Mouse (Mus musculus) NIH3T3 (cell line): Measurements from ENCODE around the gene S100a7a.
A peak's percentile ranks its signal among the peaks of the same experiment; 100 is the strongest.

Experiments
- DNase-seq: peaks from one replicate; pipeline ENCODE4 v3.0.0-alpha.2; 2012; ENCODE audit warnings: low read depth

Gene S100a7a

GRCm38 (mm10) chr3:90653717-90654116 lies at the start of gene S100a7a:
Gene S100a7a, plus strand, starts transcription at chr3:90654017.
- DNase-seq: no peak

- peak; percentile 99 for DNase-seq
Observed at GRCm38 (mm10) chr3:90604416-90604815, 49.4 kb upstream of the S100a7a start.

DNA sequence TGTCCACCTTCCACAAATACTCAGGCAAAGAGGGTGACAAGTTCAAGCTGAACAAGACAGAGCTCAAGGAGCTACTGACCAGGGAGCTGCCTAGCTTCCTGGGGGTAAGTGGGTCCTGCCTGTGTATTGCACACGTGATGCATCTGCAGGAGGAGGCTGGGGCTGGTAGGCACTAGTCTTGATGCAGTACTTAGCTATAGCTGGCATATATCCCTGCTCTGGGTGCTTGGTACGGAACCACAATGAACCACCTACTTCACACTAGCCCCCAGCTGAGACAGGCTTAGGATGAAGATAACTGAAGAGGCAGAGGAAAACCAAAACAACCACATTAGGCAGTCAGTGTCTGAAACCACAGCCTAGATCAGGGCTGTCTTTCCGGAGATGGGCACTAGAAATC lies 48.8 kb upstream of the S100a7a start:
- peak; percentile 62 for DNase-seq

DNA sequence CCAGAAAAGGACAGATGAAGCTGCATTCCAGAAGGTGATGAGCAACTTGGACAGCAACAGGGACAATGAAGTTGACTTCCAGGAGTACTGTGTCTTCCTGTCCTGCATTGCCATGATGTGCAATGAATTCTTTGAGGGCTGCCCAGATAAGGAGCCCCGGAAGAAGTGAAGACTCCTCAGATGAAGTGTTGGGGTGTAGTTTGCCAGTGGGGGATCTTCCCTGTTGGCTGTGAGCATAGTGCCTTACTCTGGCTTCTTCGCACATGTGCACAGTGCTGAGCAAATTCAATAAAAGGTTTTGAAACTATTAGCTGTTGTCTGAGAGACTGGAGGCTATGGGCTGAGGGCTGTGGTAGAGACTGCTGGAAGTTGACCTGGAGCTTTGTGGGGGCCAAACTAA lies 48.1 kb upstream of the S100a7a start:
- no peak for DNase-seq

DNA sequence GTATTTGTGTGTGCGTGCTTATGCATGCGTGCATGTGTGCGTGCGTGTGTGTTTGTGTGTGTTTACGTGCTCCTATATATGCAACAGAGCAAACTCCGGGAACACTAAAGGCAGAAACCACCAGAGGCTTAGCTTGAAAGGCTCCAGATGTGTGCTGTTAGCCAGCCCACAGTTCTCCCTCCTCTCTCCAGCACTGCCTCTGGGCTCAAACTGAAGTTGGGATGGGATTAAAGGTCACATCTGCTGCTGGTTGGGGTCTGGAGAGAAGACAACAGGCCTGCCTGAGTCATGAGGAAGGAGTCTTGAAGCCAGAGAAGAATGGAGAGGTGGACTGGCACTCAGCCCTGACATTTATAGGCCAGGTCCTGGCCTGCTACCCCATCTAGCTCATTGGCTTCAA lies 47.6 kb upstream of the S100a7a start:
- peak; percentile 97 for DNase-seq

GRCm38 (mm10) chr3:90607361-90607760 lies 46.5 kb upstream of the S100a7a start:
- peak; percentile 20 for DNase-seq

GRCm38 (mm10) chr3:90608223-90608622 lies 45.6 kb upstream of the S100a7a start, which contains the start of gene S100a5:
Gene S100a5, plus strand, starts transcription at chr3:90608523.
- DNase-seq: no peak

DNA sequence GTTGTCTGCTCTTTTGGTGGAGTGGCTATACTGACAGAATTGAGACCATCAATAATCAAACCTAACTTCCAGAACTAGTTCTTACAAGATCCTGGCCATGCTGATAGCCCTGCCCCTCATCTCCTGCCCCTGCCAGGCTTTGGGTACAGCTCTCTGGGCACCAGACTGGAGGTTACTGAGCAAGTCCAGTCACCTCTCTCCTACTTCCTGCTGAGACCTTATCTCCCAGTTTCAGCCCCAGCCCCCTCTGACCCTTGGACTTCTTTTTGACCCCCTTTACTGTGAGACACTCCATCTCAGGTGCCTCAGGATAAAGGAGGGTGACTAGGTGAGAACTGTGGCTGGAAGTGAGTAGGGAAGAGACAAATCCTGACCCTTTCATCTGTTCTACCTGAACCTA lies 44.7 kb upstream of the S100a7a start:
- DNase-seq: no peak

- DNase-seq: no peak
Observed at GRCm38 (mm10) chr3:90611494-90611893, 42.3 kb upstream of the S100a7a start.

- peak; percentile 95 for DNase-seq
Observed at GRCm38 (mm10) chr3:90612061-90612460, 41.8 kb upstream of the S100a7a start.

DNA sequence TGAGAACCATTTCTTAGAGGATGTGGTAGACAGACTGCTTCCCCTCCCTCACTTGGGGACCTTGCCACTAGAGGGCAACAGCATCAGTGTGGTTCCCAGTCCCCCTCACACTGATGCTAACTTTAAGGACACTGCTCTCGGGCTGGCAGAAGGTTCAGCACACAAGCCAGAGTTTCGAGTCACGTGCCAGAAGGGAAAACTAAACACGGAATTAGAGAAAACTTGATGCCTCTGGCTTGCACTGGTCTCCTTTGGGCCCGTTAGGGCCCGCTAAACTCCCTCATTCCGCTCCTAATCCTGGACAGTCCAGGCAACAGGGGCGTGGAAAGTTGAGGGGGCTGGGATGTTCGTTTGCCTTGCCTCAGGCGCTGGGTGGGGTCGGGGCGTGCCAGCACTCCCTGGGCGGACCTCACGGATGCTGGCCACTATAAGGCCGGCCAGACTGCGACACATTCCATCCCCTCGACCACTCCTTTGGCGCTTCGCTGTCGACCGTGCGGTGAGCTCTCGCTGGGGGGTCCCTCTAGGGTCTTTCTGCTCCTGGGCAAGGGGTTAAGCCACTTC lies 41.0 kb upstream of the S100a7a start, which contains the start of gene S100a6:
S100a6 (plus strand) TSS at position 155 of the 564 bp plus-strand sequence.
- DNase-seq: peak; percentile 96

GRCm38 (mm10) chr3:90613461-90614147 lies 40.2 kb upstream of the S100a7a start:
- peak; percentile 37 for DNase-seq

GRCm38 (mm10) chr3:90614148-90614530 lies 39.7 kb upstream of the S100a7a start:
- no peak for DNase-seq

- DNase-seq: peak; percentile 54
Observed at GRCm38 (mm10) chr3:90614611-90615251, 39.1 kb upstream of the S100a7a start.

GRCm38 (mm10) chr3:90615415-90615814 lies 38.4 kb upstream of the S100a7a start:
- peak; percentile 94 for DNase-seq

DNA sequence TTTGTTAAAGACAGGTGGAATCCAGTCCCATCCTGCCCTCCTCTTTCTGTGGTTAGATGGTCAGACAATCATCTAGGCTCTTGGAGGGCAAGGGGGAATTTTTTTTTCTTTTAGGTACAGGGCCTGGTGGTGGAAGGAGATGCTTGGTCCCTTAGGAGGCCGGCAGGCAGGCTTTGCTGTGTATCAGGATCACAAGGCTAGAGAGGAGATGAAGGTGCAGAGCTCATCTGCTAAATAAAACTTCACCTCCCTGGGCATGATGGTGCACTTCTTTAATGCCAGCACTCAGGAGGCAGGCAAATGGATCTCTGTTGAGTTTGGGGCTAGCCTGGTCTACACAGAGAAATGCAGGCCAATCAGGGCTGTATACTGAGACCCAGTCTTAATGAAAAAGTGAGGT lies 37.9 kb upstream of the S100a7a start:
- no peak for DNase-seq

GRCm38 (mm10) chr3:90617586-90617985 lies 36.2 kb upstream of the S100a7a start:
- DNase-seq: peak; percentile 68

DNA sequence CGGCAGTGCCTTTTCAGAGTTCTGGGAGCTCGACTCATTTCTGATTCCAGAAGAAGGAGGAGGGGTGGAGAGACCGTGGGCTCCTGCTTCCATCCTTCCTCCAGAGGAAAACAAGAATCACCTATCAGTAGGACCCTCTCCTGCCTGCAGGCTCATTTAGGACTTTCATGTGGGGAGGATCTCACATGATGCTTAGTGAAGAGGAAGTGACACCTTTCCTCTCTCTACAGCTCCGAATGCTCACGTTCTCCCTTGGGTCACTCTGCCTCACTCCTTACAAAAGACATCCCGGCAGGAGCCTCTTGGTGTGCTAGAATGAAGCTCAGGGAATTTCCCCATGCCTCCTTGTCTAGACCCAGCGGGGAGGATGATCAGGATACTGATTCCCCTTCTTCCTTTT lies 32.3 kb upstream of the S100a7a start:
- no peak for DNase-seq

DNA sequence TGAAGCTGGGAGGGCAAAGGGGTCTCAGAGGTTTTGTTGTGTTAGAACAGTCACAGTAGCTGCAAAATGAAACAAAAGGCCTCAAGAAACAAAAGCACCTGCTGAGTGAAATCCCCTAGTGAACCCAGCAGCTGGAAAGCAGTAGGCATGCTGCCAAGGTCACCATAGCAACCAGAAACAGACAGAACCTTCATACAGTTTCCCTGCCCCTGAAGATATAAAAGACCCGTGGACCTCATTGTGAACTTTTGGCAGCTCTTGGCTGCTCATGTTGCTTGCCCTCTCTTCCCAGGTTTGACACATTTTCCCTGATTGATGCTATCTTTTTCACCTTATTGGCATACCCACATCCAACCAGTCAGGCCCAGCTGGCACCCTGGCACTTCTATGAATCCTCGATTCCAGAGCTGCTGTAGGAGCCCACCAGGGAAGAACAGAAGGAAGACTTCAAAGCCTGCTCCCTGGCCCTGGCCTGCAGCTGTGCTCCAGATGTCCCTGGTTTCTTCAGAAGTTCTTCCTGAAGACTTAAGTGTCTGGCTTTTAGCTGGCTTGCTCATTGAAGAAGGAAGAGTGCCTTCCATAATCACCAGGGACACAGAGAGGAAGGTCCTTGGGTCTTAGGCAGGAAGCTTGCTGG lies 30.3 kb upstream of the S100a7a start:
- DNase-seq: peak; percentile 56

DNA sequence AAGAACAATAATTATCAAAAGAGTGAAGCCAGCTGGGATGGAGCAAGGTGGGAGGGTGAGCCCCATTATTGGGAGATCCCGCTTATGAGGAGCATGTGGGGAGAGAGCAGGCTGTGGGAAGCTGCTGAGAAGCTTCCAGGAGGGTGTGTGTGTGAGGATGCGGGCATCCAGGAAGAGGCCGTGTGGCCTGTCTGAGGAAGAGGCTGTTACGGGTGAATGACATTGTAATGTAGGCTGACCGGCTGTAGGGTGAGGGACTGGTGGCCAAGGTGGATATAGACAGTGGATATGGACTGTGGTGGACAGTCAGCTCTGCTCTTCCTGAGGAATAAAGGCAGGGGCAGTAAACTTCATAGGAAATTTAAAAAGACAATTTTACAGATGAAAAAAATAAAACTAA lies 28.3 kb upstream of the S100a7a start:
- no peak for DNase-seq

DNA sequence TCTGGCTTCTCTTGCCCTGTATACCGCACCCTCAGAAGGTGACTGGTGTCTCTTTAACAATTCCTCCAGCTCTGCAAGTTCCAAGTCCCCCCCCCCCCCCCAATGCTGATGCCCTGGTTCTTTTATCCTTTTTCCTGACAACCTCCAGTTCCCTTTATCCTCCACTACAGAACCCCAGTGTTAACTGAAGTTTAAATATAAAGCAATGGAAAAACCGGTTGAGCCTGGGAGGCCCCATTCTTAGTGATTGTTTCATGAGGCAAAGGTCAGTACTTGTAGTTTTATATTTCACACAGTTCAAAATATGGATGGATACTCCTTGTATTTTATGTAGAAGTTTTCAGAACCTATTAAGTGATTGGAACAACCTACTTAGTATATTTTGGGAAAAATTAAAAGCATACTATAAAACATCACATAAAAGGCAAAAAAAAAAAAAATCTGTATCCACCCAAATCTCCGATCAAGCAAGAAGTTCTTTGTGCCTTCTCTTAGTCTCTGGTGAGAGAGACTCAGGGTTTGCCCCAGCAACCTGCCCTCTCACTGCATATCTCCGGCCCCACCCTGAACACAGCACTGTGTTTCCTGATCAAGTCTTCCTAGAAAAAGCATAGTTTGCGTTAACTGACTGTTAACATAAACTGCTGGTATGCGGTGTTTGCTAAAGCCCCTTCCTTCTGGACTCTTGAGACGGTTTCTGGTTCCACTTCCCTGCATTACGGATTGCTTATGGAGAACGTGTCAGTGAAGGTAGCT lies 27.4 kb upstream of the S100a7a start:
- no peak for DNase-seq

DNA sequence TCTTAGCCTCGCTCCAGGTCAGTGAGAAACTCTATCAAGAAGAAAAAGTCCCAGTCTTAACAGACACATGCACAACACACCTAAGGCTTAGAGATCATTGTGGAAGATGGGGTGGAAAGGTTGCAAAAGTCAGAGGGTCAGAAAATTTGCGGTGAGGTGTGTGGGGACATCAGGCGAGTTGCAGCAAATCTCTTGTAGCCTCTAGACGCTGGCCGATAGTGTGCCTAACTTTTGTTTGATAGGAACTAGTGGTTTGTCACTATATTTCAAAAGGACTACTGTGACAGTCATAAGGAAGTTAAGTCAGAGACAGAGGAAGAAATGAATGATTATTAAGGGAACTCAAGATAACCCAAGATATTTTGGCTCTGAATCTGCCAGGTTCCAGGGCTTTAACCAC lies 26.5 kb upstream of the S100a7a start:
- no peak for DNase-seq
